Mouse (Mus musculus) CH12.LX (cell line): Measurements from ENCODE around the gene Nampt. TPM values are rescaled to one million over a fixed set of nuclear protein-coding genes. Genes with fewer than 3 reads are reported as not detected.
A peak's percentile ranks its signal among the peaks of the same experiment; 100 is the strongest.

ENCODE experiments used
- DNase-seq: peaks from one replicate; pipeline ENCODE4 v3.0.0-alpha.2; 2013; ENCODE audit errors: extremely low read depth
- H3K27ac ChIP-seq: 2 replicates; pipeline ENCODE4 v1.5.1; 2012; ENCODE audit warnings: low read depth, mild to moderate bottlenecking, control low read depth, moderate library complexity; ENCODE audit not compliant: insufficient read depth
- H3K27me3 ChIP-seq: replicated peaks from 2 replicates; pipeline ENCODE3; 2012; ENCODE audit warnings: inconsistent platforms
- H3K36me3 ChIP-seq, 2 experiments: replicated peaks in 1 of 2; 2 replicates each; pipeline versions ENCODE3 to v1.6.1; 2012; ENCODE audit warnings: inconsistent platforms in 1 of 2, low read length in 1 of 2, mild to moderate bottlenecking in 1 of 2, mixed read lengths in 1 of 2, moderate library complexity in 1 of 2; ENCODE audit not compliant: control insufficient read depth in 1 of 2, insufficient read depth in 1 of 2
- H3K4me1 ChIP-seq, 2 experiments: 2 replicates each; pipeline ENCODE4 v1.6.1; 2012; ENCODE audit warnings: inconsistent platforms in 1 of 2, moderate library complexity in 1 of 2; ENCODE audit not compliant: insufficient read depth in 2 of 2, control insufficient read depth in 1 of 2
- H3K4me2 ChIP-seq: 2 replicates; pipeline ENCODE4 v1.6.1; 2012; ENCODE audit warnings: low read depth, mild to moderate bottlenecking, control low read depth; ENCODE audit not compliant: poor library complexity, insufficient read depth, severe bottlenecking
- H3K4me3 ChIP-seq, 3 experiments: fragments of 150-350 bp in 1 of 3; sonication (generic) in 1 of 3; replicated peaks in 1 of 3; 2 replicates each; pipeline versions ENCODE3 to v1.5.1; 2011 to 2012; ENCODE audit warnings: low read depth in 2 of 3, low read length in 2 of 3, mild to moderate bottlenecking in 2 of 3, moderate library complexity in 2 of 3, control low read depth in 1 of 3, improper control_type of control experiment in 1 of 3, inconsistent platforms in 1 of 3, mixed read lengths in 1 of 3; ENCODE audit not compliant: poor library complexity in 1 of 3
- H3K79me2 ChIP-seq: replicated peaks from 2 replicates; pipeline ENCODE4 v1.6.1; 2012; ENCODE audit warnings: mild to moderate bottlenecking, moderate library complexity; ENCODE audit not compliant: control insufficient read depth, poor library complexity, insufficient read depth, severe bottlenecking; ENCODE audit errors: extremely low read depth
- H3K9ac ChIP-seq: 2 replicates; pipeline ENCODE4 v1.6.1; 2012; ENCODE audit warnings: low read depth, mild to moderate bottlenecking, control low read depth, moderate library complexity; ENCODE audit not compliant: insufficient read depth
- H3K9me3 ChIP-seq: replicated peaks from 2 replicates; pipeline ENCODE3; 2012; ENCODE audit warnings: low read length, inconsistent platforms, mixed read lengths
- IRF4 ChIP-seq: IDR thresholded peaks from 2 replicates; pipeline ENCODE4 v1.6.1; 2014; ENCODE audit warnings: low read depth, mild to moderate bottlenecking, inconsistent platforms, low read length, improper control_type of control experiment
- JUN ChIP-seq: IDR thresholded peaks from 2 replicates; pipeline ENCODE4 v1.6.1; 2011; ENCODE audit warnings: low read depth, mild to moderate bottlenecking, low read length, improper control_type of control experiment, moderate library complexity; ENCODE audit not compliant: insufficient read depth
- JUND ChIP-seq: conservative IDR thresholded peaks from 2 replicates; pipeline ENCODE4 v1.6.1; 2011; ENCODE audit warnings: low read depth, low read length, improper control_type of control experiment
- KAT2A ChIP-seq: IDR thresholded peaks from 2 replicates; pipeline ENCODE4 v1.6.1; 2012; ENCODE audit warnings: low read length, improper control_type of control experiment, inconsistent platforms; ENCODE audit not compliant: insufficient replicate concordance
- MAX ChIP-seq: IDR thresholded peaks from 2 replicates; pipeline ENCODE4 v1.6.1; 2011; ENCODE audit warnings: low read length, improper control_type of control experiment
- MAZ ChIP-seq: IDR thresholded peaks from 2 replicates; pipeline ENCODE4 v1.6.1; 2012; ENCODE audit warnings: low read depth, mild to moderate bottlenecking, inconsistent platforms, low read length, improper control_type of control experiment, moderate library complexity
- NELFE ChIP-seq: IDR thresholded peaks from 2 replicates; pipeline ENCODE4 v1.6.1; 2011; ENCODE audit warnings: low read depth, low read length, improper control_type of control experiment
- PAX5 ChIP-seq: IDR thresholded peaks from 2 replicates; pipeline ENCODE4 v1.6.1; 2012; ENCODE audit warnings: low read length, inconsistent platforms, mixed read lengths
- POLR2A ChIP-seq: IDR thresholded peaks from 2 replicates; pipeline ENCODE4 v1.6.1; 2011; ENCODE audit warnings: low read depth, mild to moderate bottlenecking, improper control_type of control experiment, low read length
- RAD21 ChIP-seq: IDR thresholded peaks from 2 replicates; pipeline ENCODE4 v1.6.1; 2011; ENCODE audit warnings: low read depth, mild to moderate bottlenecking, low read length, improper control_type of control experiment, moderate library complexity
- RCOR1 ChIP-seq: conservative IDR thresholded peaks from 2 replicates; pipeline ENCODE4 v1.6.1; 2012; ENCODE audit warnings: low read depth, mild to moderate bottlenecking, inconsistent platforms, low read length, improper control_type of control experiment
- TCF12 ChIP-seq: IDR thresholded peaks from 2 replicates; pipeline ENCODE4 v1.6.1; 2014; ENCODE audit warnings: low read depth, mild to moderate bottlenecking, inconsistent platforms, low read length, improper control_type of control experiment
- UBTF ChIP-seq: IDR thresholded peaks from 2 replicates; pipeline ENCODE4 v1.6.1; 2012; ENCODE audit warnings: low read depth, mild to moderate bottlenecking, inconsistent platforms, low read length, improper control_type of control experiment, moderate library complexity
- USF1 ChIP-seq: IDR thresholded peaks from 2 replicates; pipeline ENCODE4 v1.6.1; 2014; ENCODE audit warnings: low read depth, mild to moderate bottlenecking, inconsistent platforms, low read length, improper control_type of control experiment
- ZC3H11A ChIP-seq: IDR thresholded peaks from 2 replicates; pipeline ENCODE4 v1.6.1; 2012; ENCODE audit warnings: low read depth, mild to moderate bottlenecking, inconsistent platforms, low read length, improper control_type of control experiment
- ZNF384 ChIP-seq: IDR thresholded peaks from 2 replicates; pipeline ENCODE4 v1.6.1; 2012; ENCODE audit warnings: low read depth, low read length, improper control_type of control experiment, inconsistent platforms
- dilution Hi-C: fragments of 300-500 bp; cut with MboI; formaldehyde crosslinking; loops from 2 replicates; pipeline ENCODE4 v1.14.3; 2020; ENCODE audit warnings: low sequenced_read_pairs; ENCODE audit not compliant: extremely low pct_unique_long_range_greater_than_20kb, extremely low pct_ligation_motif_present
- in situ Hi-C: fragments of 300-500 bp; cut with MboI; formaldehyde crosslinking; loops from 3 replicates; pipeline ENCODE4 v1.14.3; 2019; ENCODE audit warnings: low sequenced_read_pairs, low pct_ligation_motif_present, low pct_unique_long_range_greater_than_20kb, mixed read lengths
- polyA plus RNA-seq: library from polyadenylated mRNA; unstranded; fragments of >175 nt; gene quantifications from 2 replicates; pipeline ENCODE4 v1.2.1, GENCODE M21; 2012; ENCODE audit warnings: low read depth; ENCODE audit not compliant: insufficient read length
- total RNA-seq, 2 experiments: library from RNA; depleted of rRNA; stranded (reverse); fragments of 300-350 nt in 1 of 2; fragments of >200 nt in 1 of 2; gene quantifications; 2 replicates each; pipeline ENCODE4 v1.2.3; 2012 to 2014

Gene Nampt
- total and polyA plus RNA-seq, 3 experiments = 50.5 to 206 (median 84.5) TPM

GRCm38 (mm10) chr12:32888226-32888625 lies 68.9 kb downstream of the Nampt start:
- Histone ChIP-seq H3K4me3 (no peak overlapping the region), H3K9ac (no peak overlapping the region), H3K36me3 (no peaks in the 10 kb centered on the region), H3K27me3 (no peaks in the 10 kb centered on the region), H3K4me2 (0 out of 2 replicates have a peak overlapping the region, but pooled peaks have one; percentile 13), H3K9me3 (no peaks in the 10 kb centered on the region), H3K79me2 (no peaks in the 10 kb centered on the region), H3K27ac (no peak overlapping the region), H3K4me1 (peaks cover under 1 to 2% of the 10 kb centered on the region in 2 experiments; a peak in 2 of 4 replicates)
- in situ Hi-C loops (loop anchor here (25.0 kb wide), 1 partner anchor 601 kb away; no protein-coding TSS in a partner anchor), dilution Hi-C loops (no loop called here)
- DNase-seq = no peak
- TF ChIP-seq RCOR1 (no peak), UBTF (no peak)

DNA sequence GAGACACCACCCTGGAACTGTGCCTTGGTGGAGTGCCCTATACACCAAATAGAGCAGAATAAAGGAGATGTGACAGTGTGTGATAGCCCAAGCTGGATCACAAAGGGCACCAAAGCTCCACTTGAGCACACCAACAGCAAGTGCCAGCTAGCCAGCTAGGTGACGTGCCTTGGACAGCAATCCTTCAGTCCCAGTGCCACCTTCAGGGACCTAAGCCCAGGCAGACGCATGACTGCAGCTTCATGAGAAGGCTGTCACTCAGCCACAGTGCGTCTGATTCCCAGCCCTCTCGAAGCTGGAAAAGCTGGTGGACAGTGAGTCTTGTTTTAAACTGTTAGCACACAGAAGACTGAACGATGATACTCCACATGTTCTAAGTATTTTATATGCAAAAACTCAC lies 70.5 kb downstream of the Nampt start:
- no peak overlapping the region for H3K4me3 ChIP-seq
- dilution Hi-C loops (no loop called here), in situ Hi-C loops (loop anchor here (25.0 kb wide), 1 partner anchor 603 kb away; no protein-coding TSS in a partner anchor)
- H3K9me3 ChIP-seq = no peaks in the 10 kb centered on the region
- H3K4me1 ChIP-seq = peaks cover 2 to 11% of the 10 kb centered on the region in 2 experiments; a peak in 2 of 4 replicates
- no peaks in the 10 kb centered on the region for H3K36me3 ChIP-seq
- no peaks in the 10 kb centered on the region for H3K79me2 ChIP-seq
- H3K27me3 ChIP-seq = no peaks in the 10 kb centered on the region
- no peak for DNase-seq
- no peak overlapping the region for H3K9ac ChIP-seq
- TF ChIP-seq USF1 = no peak
- no peak for TF ChIP-seq MAX
- TF ChIP-seq UBTF = no peak
- TF ChIP-seq JUN = no peak
- no peak for TF ChIP-seq PAX5
- TF ChIP-seq MAZ = no peak
- no peak for TF ChIP-seq POLR2A
- TF ChIP-seq KAT2A = no peak
- TF ChIP-seq IRF4 = no peak
- no peak for TF ChIP-seq RCOR1
- no peak for TF ChIP-seq RAD21
- no peak for TF ChIP-seq NELFE
- TF ChIP-seq ZC3H11A = no peak
- TF ChIP-seq ZNF384 = no peak
- TF ChIP-seq JUND = no peak
- TF ChIP-seq TCF12 = no peak
- H3K4me2 ChIP-seq = no peak overlapping the region
- no peak overlapping the region for H3K27ac ChIP-seq
